Mouse (Mus musculus) adipocyte (in vitro differentiated cells): ENCODE results near the gene Acvr2a.
A peak's percentile ranks its signal among the peaks of the same experiment; 100 is the strongest.

Experiments
- DNase-seq: peaks from one replicate; pipeline ENCODE4 v3.0.0-alpha.2; 2016; ENCODE audit warnings: low spot score

The Acvr2a gene

GRCm38 (mm10) chr2:48868199-48868913 lies 54.4 kb downstream of the Acvr2a start:
- DNase-seq, result no peak

- peak; percentile 89 for DNase-seq
Measured at GRCm38 (mm10) chr2:48885945-48886344, 72.0 kb downstream of the Acvr2a start.

GRCm38 (mm10) chr2:48895186-48895585 lies 81.3 kb downstream of the Acvr2a start:
- DNase-seq, result no peak

- DNase-seq, result peak; percentile 71
Measured at GRCm38 (mm10) chr2:48908866-48909265, 95.0 kb downstream of the Acvr2a start.

- peak; percentile 36 for DNase-seq
Measured at GRCm38 (mm10) chr2:48914185-48914584, 100.3 kb downstream of the Acvr2a start.

GRCm38 (mm10) chr2:48915832-48916231 lies 101.9 kb downstream of the Acvr2a start:
- DNase-seq, result no peak

- no peak for DNase-seq
Measured at GRCm38 (mm10) chr2:48935058-48935457, 121.1 kb downstream of the Acvr2a start.

GRCm38 (mm10) chr2:48947761-48948160 lies 133.9 kb downstream of the Acvr2a start:
- no peak for DNase-seq

- peak; percentile 100 for DNase-seq
Measured at GRCm38 (mm10) chr2:48948841-48949584, 135.1 kb downstream of the Acvr2a start, which contains the start of gene Mbd5. Gene Mbd5 (plus strand): TSS chr2:48949508.

- DNase-seq, result no peak
Measured at GRCm38 (mm10) chr2:48949743-48950251, 135.9 kb downstream of the Acvr2a start.

- DNase-seq, result peak; percentile 64
Measured at GRCm38 (mm10) chr2:48950252-48950315, 136.2 kb downstream of the Acvr2a start, which contains the start of gene Orc4. Gene Orc4 (minus strand): TSS chr2:48950277.

- peak; percentile 64 for DNase-seq
Measured at GRCm38 (mm10) chr2:48950316-48950880, 136.5 kb downstream of the Acvr2a start.
